Mouse (Mus musculus): ENCODE measurements around the gene Rgma.

Rgma gene

DNA sequence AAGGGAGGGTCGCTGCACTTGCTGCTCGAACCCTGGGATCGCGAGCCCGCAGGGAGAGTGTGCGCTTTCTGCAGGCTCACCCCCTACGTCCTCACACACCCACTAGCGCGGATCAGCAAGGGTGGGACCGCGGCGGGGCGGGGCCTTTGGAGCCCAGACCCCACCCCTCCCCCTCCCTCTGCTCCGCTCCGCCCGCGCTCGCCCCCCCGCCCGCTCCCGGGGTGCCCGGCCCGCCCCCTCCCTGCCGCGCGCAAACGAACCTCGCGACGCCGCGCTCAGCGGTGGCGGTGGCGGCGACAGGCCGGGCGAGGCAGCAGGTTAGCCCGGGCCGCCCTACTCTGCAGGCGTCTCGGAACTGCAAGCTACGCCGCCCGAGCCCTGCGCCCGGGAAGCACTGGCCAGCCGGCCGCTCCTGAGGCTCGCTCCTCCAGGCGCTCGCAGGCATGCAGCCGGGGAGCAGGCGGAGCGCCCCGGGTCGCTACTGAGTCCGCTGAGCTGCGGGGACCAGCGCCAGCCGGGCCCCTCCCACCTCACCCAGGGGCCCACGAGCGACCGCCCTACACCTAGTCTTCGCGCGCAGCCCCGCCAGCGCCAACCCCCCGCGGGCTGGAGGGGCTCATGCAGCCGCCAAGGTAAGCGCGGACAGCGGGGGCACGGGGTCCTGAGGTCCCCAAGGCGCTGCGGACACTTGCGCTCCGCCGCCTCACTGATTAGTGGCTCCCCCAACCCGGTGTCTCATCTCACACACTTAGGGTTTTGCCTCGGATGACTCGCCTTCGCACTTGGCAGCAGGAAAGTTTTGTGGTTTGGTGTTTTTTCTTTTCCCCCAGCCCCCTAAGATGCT is at the start of gene Rgma:
Gene Rgma (plus strand): TSS at position 253 of the 844 bp plus-strand sequence.
- peak; percentile 35 for DNase-seq (ENCODE audit: low read depth, low spot score)

DNA sequence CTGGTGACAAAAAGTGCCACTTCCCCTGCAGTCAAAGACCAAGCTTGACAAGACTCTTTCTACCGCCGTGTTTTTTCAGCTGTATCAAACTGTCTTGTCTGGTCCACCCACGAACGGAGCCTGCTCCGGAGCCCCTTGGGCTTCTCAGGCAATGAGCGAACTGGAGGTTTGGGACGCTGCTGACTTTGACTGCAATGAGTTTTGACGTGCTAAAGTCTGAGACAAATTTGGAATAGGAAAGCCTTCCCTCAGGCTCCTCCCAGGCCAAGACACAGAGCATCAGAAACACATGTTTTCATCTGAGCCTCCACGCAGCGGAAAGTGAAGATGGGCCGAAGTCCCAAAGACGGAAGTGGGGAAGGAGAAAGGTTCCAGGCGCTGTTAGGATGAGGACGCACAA is 49.1 kb upstream of the Rgma start:
- DNase-seq (ENCODE audit: low read depth, low spot score) = no peak

DNA sequence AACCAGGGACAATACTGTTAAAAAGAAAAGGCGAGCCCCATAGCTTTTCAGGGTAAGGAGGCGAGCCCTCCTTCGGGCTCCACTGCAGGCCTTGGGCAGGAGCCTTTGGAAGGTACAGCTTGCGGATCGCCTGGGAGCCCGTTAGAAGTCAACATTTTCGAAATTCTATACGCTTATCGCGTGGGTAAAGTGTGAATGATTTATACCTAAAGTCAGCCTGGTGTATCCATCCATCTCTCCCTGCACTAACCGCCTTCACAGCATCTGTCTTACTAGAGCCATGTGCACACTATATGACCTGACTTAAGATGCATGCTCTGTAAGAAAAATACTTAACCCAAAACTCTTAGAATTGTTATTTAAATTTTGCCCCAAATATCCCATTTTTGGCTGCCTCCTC is 48.6 kb upstream of the Rgma start:
- no peak for DNase-seq (ENCODE audit: low read depth, low spot score)

DNA sequence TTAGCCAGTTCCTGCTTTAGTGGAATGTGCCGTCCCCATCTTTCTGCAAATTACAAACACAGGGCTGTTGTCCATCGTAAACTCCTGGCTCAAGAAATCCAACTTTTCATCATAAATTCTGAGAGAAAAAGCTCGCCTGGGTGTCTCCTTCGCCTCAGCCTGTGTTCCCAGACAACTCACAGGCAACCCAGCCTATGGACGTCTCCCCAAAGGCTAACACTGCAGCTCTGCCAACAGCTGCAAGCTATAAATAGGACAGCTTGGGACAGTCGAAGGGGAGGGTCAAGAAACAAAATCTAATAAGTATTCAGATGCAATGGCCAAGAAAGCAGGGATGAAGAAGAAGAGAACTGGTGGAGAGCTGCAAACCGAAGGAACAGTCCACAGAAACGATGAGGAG is 48.1 kb upstream of the Rgma start:
- no peak for DNase-seq (ENCODE audit: low read depth, low spot score)

DNA sequence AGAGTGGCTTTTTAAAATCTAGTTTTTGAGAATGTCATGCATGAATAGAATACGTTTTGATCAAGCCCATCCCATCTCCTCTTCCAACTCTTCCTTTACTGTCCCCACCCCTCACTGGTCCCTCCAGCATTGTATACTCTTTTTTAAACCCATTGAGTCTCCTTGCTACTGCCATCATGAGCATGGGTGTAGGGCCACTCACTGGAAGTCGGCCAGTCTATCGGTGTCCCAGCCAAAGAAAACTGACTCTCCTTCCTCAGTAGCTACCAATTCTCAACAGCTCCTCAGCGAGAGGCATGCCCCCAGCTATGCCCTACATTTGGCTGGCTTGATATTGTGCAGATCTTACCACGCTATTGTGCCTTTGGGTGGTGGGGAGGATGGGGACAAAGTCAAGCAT is 47.7 kb upstream of the Rgma start:
- no peak for DNase-seq (ENCODE audit: low read depth, low spot score)

DNA sequence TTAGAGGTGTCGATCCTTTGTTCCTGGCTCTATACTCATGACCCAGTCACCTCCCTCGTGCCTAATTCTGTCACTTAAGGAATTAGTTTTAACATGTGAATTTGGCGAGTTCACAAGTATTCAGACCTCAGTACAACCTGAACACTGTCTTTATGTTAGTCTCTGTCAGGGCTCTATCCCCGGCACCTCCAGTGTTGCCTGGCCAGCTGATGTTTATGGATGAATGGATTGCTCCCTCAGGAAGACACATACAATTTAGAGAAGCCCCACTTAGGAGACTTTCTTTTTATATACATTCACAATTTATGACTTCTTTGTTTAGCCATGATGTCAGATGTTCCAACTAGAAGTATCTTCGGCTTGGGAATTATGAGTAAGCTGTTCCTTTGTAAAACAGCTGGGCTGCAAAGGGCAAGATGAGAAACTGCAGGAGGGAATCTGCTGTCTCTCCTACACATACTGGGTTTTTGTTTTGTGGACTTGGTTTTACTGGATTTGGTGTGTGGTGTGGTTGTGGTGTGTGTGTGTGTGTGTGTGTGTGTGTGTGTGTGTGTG is 46.6 kb upstream of the Rgma start:
- DNase-seq (ENCODE audit: low read depth, low spot score) = no peak

DNA sequence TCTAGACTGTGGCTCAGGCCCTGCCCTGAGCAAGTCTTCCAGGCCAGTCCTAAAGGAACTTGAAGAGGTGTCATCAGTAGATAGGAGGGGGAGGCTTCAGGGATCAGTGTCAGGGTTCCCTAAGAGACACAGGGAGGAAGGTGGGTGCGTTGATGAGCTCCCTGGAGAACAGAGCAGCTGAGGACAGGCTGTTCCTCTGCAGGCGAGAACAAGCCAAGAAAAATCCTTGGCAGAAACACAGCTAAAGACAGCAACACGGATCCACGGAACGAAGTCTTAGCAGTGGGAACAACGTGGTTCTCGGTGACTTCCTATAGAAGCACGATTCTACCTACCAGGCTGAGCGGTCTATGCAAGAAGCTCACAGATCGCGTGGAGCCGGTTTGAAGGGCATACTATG is 44.6 kb upstream of the Rgma start:
- no peak for DNase-seq (ENCODE audit: low read depth, low spot score)

DNA sequence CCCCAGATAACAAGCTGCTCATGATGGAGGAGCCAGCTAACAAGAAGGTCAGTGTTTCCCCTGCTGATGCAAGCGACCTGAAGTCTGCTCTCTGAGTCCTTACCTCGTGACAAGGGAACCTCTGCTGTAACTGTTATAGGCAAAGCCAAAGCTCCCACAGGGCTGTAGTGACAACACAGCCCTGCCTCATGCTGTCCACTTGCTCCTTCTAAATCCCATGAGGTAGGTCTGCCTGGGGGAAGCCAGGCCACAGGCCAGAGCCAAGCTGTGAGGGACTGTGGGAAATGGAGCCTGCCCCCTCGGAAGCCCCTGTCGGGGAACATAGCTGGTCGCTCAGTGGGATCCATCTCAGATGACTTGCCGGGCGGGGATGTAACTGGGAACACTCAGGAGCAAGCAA is 43.7 kb upstream of the Rgma start:
- no peak for DNase-seq (ENCODE audit: low read depth, low spot score)

DNA sequence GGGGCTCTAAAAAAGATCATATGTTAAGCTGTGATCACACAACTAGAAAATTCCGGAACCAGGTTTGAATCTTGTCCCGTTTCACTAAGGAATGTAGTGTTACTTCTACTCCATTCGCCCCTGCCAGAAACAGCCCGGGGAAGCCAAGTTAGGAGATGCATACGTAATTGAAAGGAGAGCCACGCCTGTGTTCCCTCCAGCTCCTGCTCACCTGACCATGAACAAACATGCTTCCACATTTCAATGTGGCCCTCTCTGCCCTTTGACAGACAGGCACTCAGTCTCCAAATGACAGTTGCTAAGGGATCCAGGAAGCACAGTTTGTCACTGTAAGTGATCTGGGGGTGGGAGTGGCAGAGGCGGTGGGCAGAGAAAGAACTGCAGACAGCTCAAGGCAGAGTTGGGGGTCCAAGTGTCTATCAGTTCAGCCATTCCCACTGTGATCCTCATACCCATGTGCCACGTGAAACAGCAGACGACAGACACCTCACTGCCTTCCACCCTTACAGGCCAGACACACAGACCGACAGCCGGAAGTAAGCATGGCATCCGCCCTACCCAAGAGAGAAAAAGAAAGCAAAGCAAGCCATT is 41.8 kb upstream of the Rgma start:
- DNase-seq (ENCODE audit: low read depth, low spot score) = no peak

DNA sequence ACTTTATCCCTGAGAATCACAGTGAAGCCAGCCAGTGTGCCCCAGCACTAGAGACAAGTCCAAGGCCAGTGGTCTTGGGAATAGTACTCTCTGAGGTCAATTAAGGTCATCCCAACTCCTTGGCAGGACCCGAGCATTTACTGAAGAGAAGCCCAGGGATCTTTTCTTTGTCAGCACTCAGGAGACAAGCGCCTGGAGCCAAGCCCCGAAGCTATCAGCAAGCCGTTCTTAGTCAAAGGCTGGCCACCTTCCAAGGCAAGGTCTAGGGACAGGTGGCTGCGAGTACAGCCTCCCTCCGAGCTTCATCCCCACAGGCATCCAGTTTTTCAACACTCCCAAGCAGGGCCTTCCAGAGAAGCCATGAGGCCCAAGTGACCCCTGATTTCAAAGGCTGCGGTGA is 40.4 kb upstream of the Rgma start:
- no peak for DNase-seq (ENCODE audit: low read depth, low spot score)

DNA sequence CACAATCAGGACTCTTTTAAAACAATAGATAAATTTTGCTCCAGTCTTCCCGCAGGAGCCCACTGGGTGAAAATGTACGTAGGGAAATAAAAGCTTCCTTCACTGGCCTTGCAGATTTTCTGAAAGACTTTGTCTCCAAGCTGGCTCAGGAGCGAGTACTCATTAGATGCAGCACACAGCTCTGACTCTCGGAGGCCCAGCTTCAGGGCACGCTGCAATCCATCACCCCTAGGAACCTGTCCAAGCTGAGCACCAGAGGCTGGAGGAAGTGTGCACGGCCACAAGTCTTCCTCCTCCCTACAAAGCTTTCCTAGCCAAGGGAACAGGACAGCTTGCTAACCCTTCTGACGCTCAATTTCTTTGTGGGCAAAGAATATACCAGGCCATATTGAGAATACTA is 38.9 kb upstream of the Rgma start:
- DNase-seq (ENCODE audit: low read depth, low spot score) = no peak

DNA sequence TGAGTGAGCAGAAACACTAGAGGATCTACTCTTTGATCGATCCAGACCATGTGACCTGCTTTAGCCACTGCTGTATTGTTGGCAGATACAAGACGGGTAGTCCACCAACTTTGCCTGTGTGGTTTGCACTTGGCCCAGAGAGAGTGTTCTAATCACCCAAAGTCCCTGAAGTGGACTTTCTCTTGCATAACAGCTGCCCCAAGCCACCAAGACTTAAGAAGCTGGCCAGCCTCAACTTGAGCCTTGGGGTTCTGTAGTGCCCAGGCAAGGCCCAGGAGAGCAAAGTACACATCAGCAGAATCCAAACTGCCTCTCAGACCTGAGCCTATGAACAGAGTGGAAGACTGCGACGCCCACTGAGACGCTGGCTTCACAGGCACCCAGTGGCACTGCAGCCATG is 37.0 kb upstream of the Rgma start:
- no peak for DNase-seq (ENCODE audit: low read depth, low spot score)

DNA sequence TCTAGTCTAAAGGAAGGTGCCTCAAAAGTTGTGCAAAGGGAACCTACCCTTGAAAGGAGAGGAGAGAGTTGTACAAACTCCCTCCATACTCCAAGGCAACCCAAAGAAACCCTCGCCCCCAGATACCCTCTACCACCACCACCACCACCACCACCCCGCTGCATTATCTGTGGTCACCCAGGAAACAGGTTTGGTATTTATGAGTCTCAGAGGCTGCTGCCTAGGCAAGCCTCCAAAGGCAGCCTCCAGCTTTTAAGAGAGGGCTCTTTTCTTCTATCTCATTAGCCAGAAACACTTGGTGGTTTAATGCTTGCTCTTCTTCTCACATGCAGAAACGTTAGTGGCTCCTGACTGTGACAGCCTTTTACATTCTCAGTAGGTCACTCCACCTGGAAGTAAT is 31.5 kb upstream of the Rgma start:
- DNase-seq (ENCODE audit: low read depth, low spot score) = no peak

DNA sequence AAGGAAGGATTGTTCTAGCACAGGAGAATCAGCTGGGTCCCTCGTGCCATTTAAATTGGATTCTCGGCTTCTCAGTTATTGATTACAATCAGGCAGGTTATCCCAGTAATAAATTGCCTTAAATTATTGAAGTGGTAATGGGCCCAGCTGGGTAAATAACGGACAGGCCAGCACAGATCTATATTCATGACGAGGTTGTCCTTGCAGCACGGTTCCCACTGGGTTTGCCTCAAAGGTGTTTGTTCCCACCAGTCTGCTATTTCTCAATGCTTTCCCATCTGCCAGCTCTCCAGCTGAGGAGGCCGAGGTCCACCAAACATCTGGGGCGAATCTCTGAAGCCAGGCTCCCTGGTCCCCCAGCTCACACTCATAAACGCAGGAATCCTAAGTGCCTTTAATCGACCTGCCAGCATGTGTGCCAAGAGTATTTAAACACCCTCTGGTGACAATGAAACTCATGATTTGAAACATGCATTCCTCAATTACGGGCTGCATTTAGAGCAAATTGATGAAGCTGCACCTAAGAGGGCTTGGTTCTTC is 26.7 kb upstream of the Rgma start:
- peak; percentile 76 for DNase-seq (ENCODE audit: low read depth, low spot score)

DNA sequence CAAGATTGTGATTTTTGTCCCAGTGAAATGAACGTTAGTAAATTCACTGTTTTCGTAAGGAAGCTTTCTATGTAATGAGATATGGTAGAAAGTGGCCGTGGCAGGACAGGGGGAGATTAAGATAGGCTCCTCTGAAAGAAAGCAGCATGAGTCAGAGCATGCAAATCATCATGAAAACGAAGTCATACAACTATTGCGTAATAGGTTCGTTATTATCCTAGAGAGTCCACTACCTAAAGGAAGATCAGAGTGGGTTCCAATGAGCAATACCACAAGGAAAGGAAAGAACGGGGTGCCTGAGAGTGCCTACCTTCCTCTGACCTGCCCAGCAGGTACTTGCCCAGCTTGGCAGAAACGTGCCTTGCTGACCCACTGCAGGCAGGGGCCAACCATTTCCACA is 26.2 kb upstream of the Rgma start:
- no peak for DNase-seq (ENCODE audit: low read depth, low spot score)

DNA sequence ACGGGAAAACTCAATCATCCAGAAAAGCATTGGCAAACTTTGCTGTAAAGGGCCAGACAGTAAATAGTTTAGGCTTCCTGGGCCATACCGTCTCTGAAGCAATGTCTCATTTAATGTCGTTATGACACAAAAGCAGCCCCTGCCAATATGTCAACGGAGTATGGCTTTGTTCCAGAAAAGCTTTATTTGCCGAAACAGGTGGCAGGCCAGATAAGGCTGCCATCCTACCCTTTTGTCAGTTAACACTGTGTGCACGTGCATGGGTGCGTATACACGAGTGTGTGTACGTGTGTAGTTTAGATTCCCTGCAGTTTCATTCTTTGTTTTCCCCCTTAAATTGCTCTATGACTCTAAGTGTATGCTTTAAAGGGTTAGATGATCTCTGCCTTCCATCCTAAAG is 20.1 kb upstream of the Rgma start:
- DNase-seq (ENCODE audit: low read depth, low spot score) = no peak

DNA sequence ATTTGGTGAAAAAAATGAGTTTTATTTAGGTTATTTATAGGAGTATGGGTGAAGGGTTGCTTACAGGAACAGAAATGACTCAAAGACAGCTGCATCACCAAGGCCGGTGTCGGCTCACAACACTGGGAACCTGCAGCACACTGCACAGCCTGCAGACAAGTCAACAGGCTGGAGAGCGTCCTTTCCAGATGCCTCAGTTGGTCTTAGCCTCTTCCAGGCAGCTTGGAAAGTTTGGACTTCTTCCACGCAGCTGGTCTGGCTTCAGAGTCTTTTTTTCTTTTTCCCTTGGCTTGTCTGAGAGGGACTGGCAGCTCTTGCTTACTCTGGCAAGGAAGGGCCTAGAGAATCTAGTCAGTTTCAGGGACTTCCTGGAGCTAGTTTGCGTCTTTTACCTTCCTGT is 18.4 kb upstream of the Rgma start:
- DNase-seq (ENCODE audit: low read depth, low spot score) = no peak

DNA sequence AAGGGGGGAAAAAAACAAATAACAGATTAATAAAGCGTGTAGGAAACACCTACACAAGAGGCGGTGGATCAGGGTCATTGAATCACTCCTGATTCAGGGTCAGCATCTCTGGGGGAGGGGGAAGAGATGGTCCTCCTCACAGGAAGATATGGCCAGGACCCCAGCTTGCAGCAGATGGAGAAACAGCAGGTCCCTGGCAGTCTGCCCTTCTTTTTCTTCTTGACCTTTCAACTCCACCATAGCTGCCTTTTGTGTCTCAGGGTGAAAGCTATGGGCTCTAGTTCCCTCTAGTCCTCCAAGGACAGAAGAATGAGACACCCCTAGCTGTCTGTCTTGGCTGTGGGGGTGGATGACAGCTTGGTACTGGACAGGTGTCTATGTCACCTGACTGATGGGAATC is 17.7 kb upstream of the Rgma start:
- no peak for DNase-seq (ENCODE audit: low read depth, low spot score)

DNA sequence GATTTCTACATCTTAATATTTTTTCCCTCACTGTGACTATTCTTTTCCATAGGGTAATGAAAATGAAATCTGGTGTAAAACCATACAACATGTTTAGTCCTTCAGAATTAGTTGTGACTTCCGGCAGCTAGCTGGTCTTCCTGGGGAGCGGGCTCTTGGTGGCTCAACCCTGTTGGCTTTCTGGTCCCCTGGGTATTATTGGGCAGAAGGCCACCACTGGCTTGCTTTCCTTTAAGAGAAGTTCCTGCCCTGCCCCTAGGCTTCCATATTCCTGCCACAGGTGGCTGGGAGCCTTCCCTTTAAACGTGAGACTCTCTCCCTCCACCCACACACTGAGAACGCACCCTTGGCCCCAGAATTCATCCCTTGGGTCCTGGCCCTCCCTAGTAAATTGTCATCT is 9.8 kb upstream of the Rgma start:
- DNase-seq (ENCODE audit: low read depth, low spot score) = no peak

DNA sequence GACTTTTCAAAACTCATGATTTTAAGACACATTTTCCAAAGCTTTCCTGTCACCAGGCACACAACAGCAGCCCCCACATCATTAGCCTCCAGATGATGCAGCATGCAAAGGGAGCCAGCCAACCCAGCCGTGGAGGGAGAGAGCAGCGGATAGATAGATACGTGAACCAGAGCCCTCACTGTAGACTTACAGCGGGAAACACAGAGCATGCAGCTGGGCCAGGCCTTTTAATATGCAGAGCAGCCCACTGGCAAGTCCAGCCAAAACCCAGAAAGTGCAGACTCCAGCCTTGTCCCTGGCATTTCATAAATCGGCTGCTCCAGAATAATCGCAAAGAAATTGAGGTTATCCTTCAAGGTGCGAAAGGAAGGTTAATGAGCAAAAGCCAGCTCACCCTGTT is 9.3 kb upstream of the Rgma start:
- no peak for DNase-seq (ENCODE audit: low read depth, low spot score)

DNA sequence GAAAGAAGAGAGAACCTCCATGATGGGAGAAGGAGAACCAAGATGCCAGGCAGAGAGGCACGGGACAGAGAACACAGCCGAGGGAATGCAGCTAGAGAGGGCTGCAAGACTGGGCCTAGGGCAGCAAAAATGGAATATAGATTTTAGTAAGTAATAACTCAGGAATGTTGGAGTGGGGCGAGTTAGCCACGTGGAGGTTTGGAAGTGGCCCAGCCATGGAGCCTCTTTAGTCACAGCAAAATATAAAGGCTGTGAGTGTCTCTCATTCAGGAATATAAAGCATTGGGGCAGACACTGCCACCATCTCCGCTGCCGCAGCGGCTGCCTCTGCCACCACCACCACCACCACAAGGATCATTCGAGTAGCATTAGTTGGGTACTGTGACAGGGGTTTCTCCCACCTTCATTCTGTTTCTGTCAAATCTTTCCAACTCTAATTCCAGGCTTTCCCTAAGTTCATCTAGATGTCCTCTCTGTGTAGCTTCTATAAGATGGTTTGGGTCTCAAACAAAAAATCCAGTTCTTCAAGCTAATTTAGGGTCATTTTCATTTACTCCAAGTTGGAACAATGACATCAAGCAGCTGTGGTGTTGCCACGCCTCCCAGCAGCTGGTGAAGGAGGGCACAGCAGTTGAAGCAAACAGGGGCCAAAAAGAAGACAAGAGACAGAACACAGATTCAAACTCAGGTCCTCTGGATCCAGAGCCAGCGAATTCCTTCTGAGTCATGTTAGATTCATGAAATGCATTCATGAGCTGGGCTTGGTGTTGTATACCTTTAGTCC is 7.4 kb upstream of the Rgma start:
- no peak for DNase-seq (ENCODE audit: low read depth, low spot score)

DNA sequence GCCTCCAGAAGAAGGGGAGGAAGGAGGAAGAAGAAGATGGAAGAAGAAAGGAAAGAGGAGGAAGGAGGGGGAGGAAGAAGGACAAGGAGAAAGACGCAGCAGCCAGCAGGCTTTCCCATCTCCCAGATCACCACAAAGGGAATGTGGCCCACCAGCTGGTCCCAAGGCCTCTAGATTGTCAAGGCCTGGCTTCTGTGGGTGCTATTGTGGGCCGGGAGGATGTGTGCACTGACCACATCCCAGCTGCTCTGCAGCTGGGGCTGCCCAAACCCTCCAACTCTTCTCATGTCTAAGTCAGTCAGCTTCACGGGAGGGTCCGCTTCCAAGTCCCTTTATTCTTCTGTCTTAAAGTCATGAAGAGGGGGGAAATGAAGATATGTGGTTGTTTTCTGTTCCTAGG is 5.3 kb upstream of the Rgma start:
- no peak for DNase-seq (ENCODE audit: low read depth, low spot score)

All from forelimb bud, embryonic 11.5 days (tissue).